Mouse (Mus musculus): ENCODE measurements around the gene Agr3. TPM values are rescaled to one million over a fixed set of nuclear protein-coding genes. Genes with fewer than 3 reads are reported as not detected.
A peak's percentile ranks its signal among the peaks of the same experiment; 100 is the strongest.

The Agr3 gene
- total and polyA plus RNA-seq, 3 experiments = 0.22 TPM; not detected in 2

DNA sequence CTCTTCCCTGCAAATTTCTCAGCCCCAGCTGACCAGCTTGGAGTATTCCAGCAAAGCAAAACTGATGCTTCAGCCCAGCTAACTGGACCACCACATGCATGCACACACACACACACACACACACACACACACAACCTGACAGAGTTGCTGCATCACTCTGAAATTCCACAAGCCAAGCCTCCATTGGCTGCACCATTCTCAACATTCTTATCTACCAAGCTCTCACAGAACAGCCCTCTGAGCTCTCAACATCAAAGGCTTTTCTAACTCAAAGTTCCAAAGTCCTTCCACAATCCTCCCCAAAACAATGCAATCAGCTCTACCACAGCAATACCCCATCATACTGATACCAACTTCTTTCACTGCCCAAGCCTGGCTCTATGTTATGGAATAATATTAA, 7.4 kb downstream of the Agr3 start:
- TF ChIP-seq CTCF (IDR thresholded peaks at IDR 0.05; ENCODE audit: low read depth, low read length) (no peak), TAL1 (conservative IDR thresholded peaks at IDR 0.05; ENCODE audit: low read depth, low read length) (no peak)
- Histone ChIP-seq H3K9me3 (replicated peaks) (no peaks in the 10 kb centered on the region), H3K4me3 (ENCODE audit: low read depth, low read length) (no peak overlapping the region), H3K27me3 (ENCODE audit: insufficient read depth, low read length) (no peaks in the 10 kb centered on the region), H3K4me1 (ENCODE audit: insufficient read depth, low read depth, low read length) (no peaks in the 10 kb centered on the region), H3K36me3 (replicated peaks) (no peaks in the 10 kb centered on the region)
- ATAC-seq (ENCODE audit: extremely low read depth, insufficient number of reproducible peaks, low FRiP score, poor library complexity, severe bottlenecking) (no peak), DNase-seq (ENCODE audit: low spot score) (no peak)

DNA sequence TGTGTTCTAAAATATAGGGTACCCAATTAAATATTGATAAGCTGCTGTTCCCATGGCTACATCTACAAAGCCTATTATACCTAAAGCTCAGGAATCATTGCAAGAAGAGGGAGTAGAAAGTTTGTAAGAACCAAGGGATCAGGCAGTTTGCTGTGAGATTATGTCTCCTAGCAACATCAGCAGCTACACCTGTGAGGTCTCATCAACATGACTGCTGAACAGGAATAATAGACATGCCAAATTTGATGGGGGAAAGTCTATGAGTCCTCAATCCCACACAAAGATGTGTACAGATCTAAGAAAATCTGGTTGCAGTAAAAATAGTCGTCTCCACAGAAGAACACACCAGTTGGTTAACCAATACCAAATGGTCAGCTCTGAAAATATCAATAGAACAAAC, 26.3 kb downstream of the Agr3 start:
- Histone ChIP-seq H3K27me3 (ENCODE audit: insufficient read depth, low read length) (no peaks in the 10 kb centered on the region), H3K9me3 (replicated peaks) (no peaks in the 10 kb centered on the region), H3K4me3 (ENCODE audit: low read depth, low read length) (no peak overlapping the region), H3K36me3 (replicated peaks) (no peaks in the 10 kb centered on the region), H3K4me1 (ENCODE audit: insufficient read depth, low read depth, low read length) (no peaks in the 10 kb centered on the region)
- no peak for ATAC-seq (ENCODE audit: extremely low read depth, insufficient number of reproducible peaks, low FRiP score, poor library complexity, severe bottlenecking)
- TF ChIP-seq GATA1 (IDR thresholded peaks at IDR 0.05; ENCODE audit: borderline replicate concordance, low read length) (no peak), POLR2AphosphoS5 (IDR thresholded peaks at IDR 0.05; ENCODE audit: insufficient replicate concordance, low read depth, low read length) (no peak), GATA2 (IDR thresholded peaks at IDR 0.05; ENCODE audit: borderline replicate concordance, low read depth, low read length) (no peak), CTCF (IDR thresholded peaks at IDR 0.05; ENCODE audit: low read depth, low read length) (no peak), TAL1 (conservative IDR thresholded peaks at IDR 0.05; ENCODE audit: low read depth, low read length) (no peak)
- DNase-seq (ENCODE audit: low spot score) = no peak

DNA sequence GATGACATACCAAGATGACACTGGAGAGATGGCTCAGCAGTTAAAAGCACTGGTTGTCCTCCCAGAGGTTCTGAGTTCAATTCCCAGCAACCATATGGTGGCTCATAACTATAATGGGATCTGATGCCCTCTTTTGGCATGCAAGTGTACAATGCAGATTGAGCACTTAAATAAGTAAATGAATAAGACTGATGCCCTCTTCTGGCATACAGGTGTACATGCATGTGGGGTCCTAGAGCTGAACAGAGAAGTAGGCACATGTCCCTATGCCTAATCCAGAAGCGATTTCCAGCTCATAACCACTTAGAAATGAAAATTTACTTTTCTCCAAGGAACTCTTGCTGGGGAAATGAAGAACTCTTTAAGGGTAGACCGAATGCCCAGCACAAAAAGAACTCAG, 31.8 kb downstream of the Agr3 start:
- DNase-seq (ENCODE audit: low spot score) = no peak
- TF ChIP-seq GATA1 (IDR thresholded peaks at IDR 0.05; ENCODE audit: borderline replicate concordance, low read length) = no peak
- TF ChIP-seq TAL1 (conservative IDR thresholded peaks at IDR 0.05; ENCODE audit: low read depth, low read length) = no peak
- no peak for TF ChIP-seq GATA2 (IDR thresholded peaks at IDR 0.05; ENCODE audit: borderline replicate concordance, low read depth, low read length)
- no peak for TF ChIP-seq CTCF (IDR thresholded peaks at IDR 0.05; ENCODE audit: low read depth, low read length)
- TF ChIP-seq POLR2AphosphoS5 (IDR thresholded peaks at IDR 0.05; ENCODE audit: insufficient replicate concordance, low read depth, low read length) = no peak
- no peaks in the 10 kb centered on the region for H3K36me3 ChIP-seq (replicated peaks)
- H3K27me3 ChIP-seq (ENCODE audit: insufficient read depth, low read length) = no peaks in the 10 kb centered on the region
- no peaks in the 10 kb centered on the region for H3K9me3 ChIP-seq (replicated peaks)
- peak; percentile 22; the same call in 1 of the 2 replicates for ATAC-seq (ENCODE audit: extremely low read depth, insufficient number of reproducible peaks, low FRiP score, poor library complexity, severe bottlenecking)
- no peaks in the 10 kb centered on the region for H3K4me1 ChIP-seq (ENCODE audit: insufficient read depth, low read depth, low read length)
- no peak overlapping the region for H3K4me3 ChIP-seq (ENCODE audit: low read depth, low read length)

DNA sequence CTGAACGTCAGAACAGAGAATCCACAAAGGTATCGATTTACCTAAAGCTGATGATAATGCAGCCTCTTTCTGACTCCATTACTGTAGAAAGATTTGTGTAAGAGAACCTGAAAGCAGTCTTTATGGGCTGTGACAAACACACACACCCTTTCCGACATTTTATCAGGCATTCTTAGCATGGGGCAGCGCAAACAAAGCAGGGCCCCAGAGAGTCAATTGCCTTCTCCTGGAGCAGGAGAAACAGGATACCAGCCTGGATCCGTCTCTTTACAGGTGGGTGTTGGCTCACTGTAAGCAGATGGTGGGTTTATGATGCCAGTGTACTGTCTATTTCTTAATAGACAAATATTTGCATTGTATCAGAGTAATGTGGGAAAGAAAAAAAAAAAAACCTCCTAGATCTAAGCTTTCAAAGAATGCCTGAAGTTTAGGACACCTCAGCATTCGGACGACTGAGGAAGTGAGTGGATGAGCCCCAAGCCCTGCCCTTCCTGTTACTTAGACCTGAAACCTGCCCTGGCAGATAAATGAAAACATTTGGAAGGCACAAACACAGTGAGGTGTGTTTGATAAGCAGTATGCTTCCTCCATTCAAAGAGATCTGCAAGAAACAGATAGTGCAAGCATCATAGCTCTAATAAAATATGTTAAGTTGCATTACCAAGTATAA, 40.8 kb downstream of the Agr3 start:
- H3K27me3 ChIP-seq (ENCODE audit: insufficient read depth, low read length) = no peaks in the 10 kb centered on the region; the same call in 1 of the 2 replicates
- no peak for DNase-seq (ENCODE audit: low spot score)
- no peak for TF ChIP-seq GATA1 (IDR thresholded peaks at IDR 0.05; ENCODE audit: borderline replicate concordance, low read length)
- no peak for TF ChIP-seq CTCF (IDR thresholded peaks at IDR 0.05; ENCODE audit: low read depth, low read length)
- TF ChIP-seq TAL1 (conservative IDR thresholded peaks at IDR 0.05; ENCODE audit: low read depth, low read length) = no peak
- no peak for TF ChIP-seq GATA2 (IDR thresholded peaks at IDR 0.05; ENCODE audit: borderline replicate concordance, low read depth, low read length)
- H3K36me3 ChIP-seq (replicated peaks) = no peaks in the 10 kb centered on the region
- H3K4me3 ChIP-seq (ENCODE audit: low read depth, low read length) = no peak overlapping the region
- H3K4me1 ChIP-seq (ENCODE audit: insufficient read depth, low read depth, low read length) = no peaks in the 10 kb centered on the region
- H3K9me3 ChIP-seq (replicated peaks) = no peaks in the 10 kb centered on the region
- ATAC-seq (ENCODE audit: extremely low read depth, insufficient number of reproducible peaks, low FRiP score, poor library complexity, severe bottlenecking) = peak; percentile 7

DNA sequence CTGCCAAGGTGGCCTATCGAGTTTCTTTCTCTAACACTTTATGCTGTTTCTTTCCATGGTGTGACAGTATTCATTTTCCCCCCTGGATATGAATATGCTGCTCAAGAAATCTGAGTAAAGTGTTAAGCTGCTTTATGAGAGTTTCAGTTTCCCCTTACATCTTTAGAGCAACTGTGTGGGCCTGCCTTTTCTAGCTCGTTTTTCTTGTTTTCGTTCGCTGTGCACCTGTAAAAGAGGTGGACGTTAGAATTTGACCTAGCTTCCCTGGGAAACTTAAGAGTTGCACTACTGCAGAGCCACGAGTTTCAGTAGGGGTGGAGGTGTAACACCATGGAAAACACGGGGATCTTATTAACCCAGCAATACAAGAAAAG, 41.3 kb downstream of the Agr3 start:
- H3K4me1 ChIP-seq (ENCODE audit: insufficient read depth, low read depth, low read length) = no peaks in the 10 kb centered on the region
- H3K4me3 ChIP-seq (ENCODE audit: low read depth, low read length) = no peak overlapping the region
- ATAC-seq (ENCODE audit: extremely low read depth, insufficient number of reproducible peaks, low FRiP score, poor library complexity, severe bottlenecking) = no peak
- TF ChIP-seq GATA2 (IDR thresholded peaks at IDR 0.05; ENCODE audit: borderline replicate concordance, low read depth, low read length) (no peak), GATA1 (IDR thresholded peaks at IDR 0.05; ENCODE audit: borderline replicate concordance, low read length) (no peak), TAL1 (conservative IDR thresholded peaks at IDR 0.05; ENCODE audit: low read depth, low read length) (no peak), CTCF (IDR thresholded peaks at IDR 0.05; ENCODE audit: low read depth, low read length) (no peak), POLR2AphosphoS5 (IDR thresholded peaks at IDR 0.05; ENCODE audit: insufficient replicate concordance, low read depth, low read length) (no peak)
- no peaks in the 10 kb centered on the region; the same call in 1 of the 2 replicates for H3K27me3 ChIP-seq (ENCODE audit: insufficient read depth, low read length)
- H3K36me3 ChIP-seq (replicated peaks) = no peaks in the 10 kb centered on the region
- H3K9me3 ChIP-seq (replicated peaks) = no peaks in the 10 kb centered on the region
- DNase-seq (ENCODE audit: low spot score) = no peak

DNA sequence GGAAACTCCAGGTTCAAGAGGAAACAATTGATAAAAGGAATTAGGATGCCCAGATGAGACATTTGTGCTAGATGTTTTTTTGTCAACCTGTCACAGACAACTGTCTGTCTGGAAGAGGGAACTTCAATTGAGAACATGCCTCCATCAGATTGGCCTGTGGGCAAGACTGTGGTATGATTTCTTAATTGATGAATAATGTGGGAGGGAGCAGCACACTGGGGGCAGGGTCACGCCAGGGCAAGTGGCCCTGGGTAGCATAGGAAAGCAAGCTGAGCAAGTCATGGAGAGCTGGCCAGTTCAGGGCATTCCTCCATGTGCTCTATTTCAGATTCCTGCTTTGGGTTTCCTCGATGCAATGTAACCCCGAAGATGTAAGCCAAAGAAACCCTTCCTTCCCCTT, 50.5 kb downstream of the Agr3 start:
- no peak for TF ChIP-seq CTCF (IDR thresholded peaks at IDR 0.05; ENCODE audit: low read depth, low read length)
- no peak for TF ChIP-seq TAL1 (conservative IDR thresholded peaks at IDR 0.05; ENCODE audit: low read depth, low read length)
- TF ChIP-seq POLR2AphosphoS5 (IDR thresholded peaks at IDR 0.05; ENCODE audit: insufficient replicate concordance, low read depth, low read length) = no peak
- TF ChIP-seq GATA1 (IDR thresholded peaks at IDR 0.05; ENCODE audit: borderline replicate concordance, low read length) = no peak
- no peak for TF ChIP-seq GATA2 (IDR thresholded peaks at IDR 0.05; ENCODE audit: borderline replicate concordance, low read depth, low read length)
- H3K4me3 ChIP-seq (ENCODE audit: low read depth, low read length) = no peak overlapping the region
- H3K27me3 ChIP-seq (ENCODE audit: insufficient read depth, low read length) = no peaks in the 10 kb centered on the region
- H3K9me3 ChIP-seq (replicated peaks) = no peaks in the 10 kb centered on the region
- H3K4me1 ChIP-seq (ENCODE audit: insufficient read depth, low read depth, low read length) = no peaks in the 10 kb centered on the region
- DNase-seq (ENCODE audit: low spot score) (no peak), ATAC-seq (ENCODE audit: extremely low read depth, insufficient number of reproducible peaks, low FRiP score, poor library complexity, severe bottlenecking) (no peak)
- no peaks in the 10 kb centered on the region for H3K36me3 ChIP-seq (replicated peaks)

Data from G1E (cell line).